Mouse (Mus musculus): ENCODE measurements around the gene Prkci. TPM values are rescaled to one million over a fixed set of nuclear protein-coding genes. Genes with fewer than 3 reads are reported as not detected.

Prkci gene
- polyA plus RNA-seq, 1 experiment, result 38.2 TPM

GRCm38 (mm10) chr3:30993066-30993573 lies 2.4 kb upstream of the Prkci start:
- no peak for DNase-seq (ENCODE audit: extremely low spot score in 1 of 2, low spot score in 1 of 2)

GRCm38 (mm10) chr3:30994859-30995258 lies 688 bp upstream of the Prkci start:
- no peak for DNase-seq (ENCODE audit: extremely low spot score in 1 of 2, low spot score in 1 of 2)

- peak; percentile 41 to 50 for DNase-seq (ENCODE audit: extremely low spot score in 1 of 2, low spot score in 1 of 2)
These were observed 546 bp downstream of the Prkci start for GRCm38 (mm10) chr3:30995899-30996687.

- no peak for DNase-seq (ENCODE audit: extremely low spot score in 1 of 2, low spot score in 1 of 2)
These were observed 1.1 kb downstream of the Prkci start for GRCm38 (mm10) chr3:30996688-30997014.

GRCm38 (mm10) chr3:30999401-31000017 lies 4.0 kb downstream of the Prkci start:
- DNase-seq (ENCODE audit: extremely low spot score in 1 of 2, low spot score in 1 of 2), result no peak

GRCm38 (mm10) chr3:31000018-31000407 lies 4.5 kb downstream of the Prkci start:
- DNase-seq (ENCODE audit: extremely low spot score in 1 of 2, low spot score in 1 of 2), result no peak

GRCm38 (mm10) chr3:31001048-31001676 lies 5.6 kb downstream of the Prkci start:
- DNase-seq (ENCODE audit: extremely low spot score in 1 of 2, low spot score in 1 of 2), result no peak

- no peak for DNase-seq (ENCODE audit: extremely low spot score in 1 of 2, low spot score in 1 of 2)
These were observed 9.0 kb downstream of the Prkci start for GRCm38 (mm10) chr3:31004320-31005209.

GRCm38 (mm10) chr3:31014374-31014773 lies 18.8 kb downstream of the Prkci start:
- DNase-seq (ENCODE audit: extremely low spot score in 1 of 2, low spot score in 1 of 2), result no peak

- DNase-seq (ENCODE audit: extremely low spot score in 1 of 2, low spot score in 1 of 2), result no peak
These were observed 20.3 kb downstream of the Prkci start for GRCm38 (mm10) chr3:31015682-31016443.

- DNase-seq (ENCODE audit: extremely low spot score in 1 of 2, low spot score in 1 of 2), result no peak
These were observed 21.1 kb downstream of the Prkci start for GRCm38 (mm10) chr3:31016594-31017196.

- no peak for DNase-seq (ENCODE audit: extremely low spot score in 1 of 2, low spot score in 1 of 2)
These were observed 22.1 kb downstream of the Prkci start for GRCm38 (mm10) chr3:31017652-31018051.

GRCm38 (mm10) chr3:31019287-31019686 lies 23.7 kb downstream of the Prkci start:
- DNase-seq (ENCODE audit: extremely low spot score in 1 of 2, low spot score in 1 of 2), result no peak

GRCm38 (mm10) chr3:31019793-31020447 lies 24.4 kb downstream of the Prkci start:
- DNase-seq (ENCODE audit: extremely low spot score in 1 of 2, low spot score in 1 of 2), result no peak

GRCm38 (mm10) chr3:31020656-31021055 lies 25.1 kb downstream of the Prkci start:
- DNase-seq (ENCODE audit: extremely low spot score in 1 of 2, low spot score in 1 of 2), result no peak

GRCm38 (mm10) chr3:31022895-31023436 lies 27.4 kb downstream of the Prkci start:
- DNase-seq (ENCODE audit: extremely low spot score in 1 of 2, low spot score in 1 of 2), result no peak

- no peak for DNase-seq (ENCODE audit: extremely low spot score in 1 of 2, low spot score in 1 of 2)
These were observed 32.2 kb downstream of the Prkci start for GRCm38 (mm10) chr3:31027718-31028117.

GRCm38 (mm10) chr3:31031621-31032020 lies 36.1 kb downstream of the Prkci start:
- no peak for DNase-seq (ENCODE audit: extremely low spot score in 1 of 2, low spot score in 1 of 2)

- no peak for DNase-seq (ENCODE audit: extremely low spot score in 1 of 2, low spot score in 1 of 2)
These were observed 38.1 kb downstream of the Prkci start for GRCm38 (mm10) chr3:31033644-31034043.

Measured in frontal cortex, adult 2 months (tissue).